Mouse (Mus musculus): ENCODE data around the gene Rbks.

The Rbks gene

GRCm38 (mm10) chr5:31583261-31583660, 114.2 kb downstream of the Rbks start:
- DNase-seq (ENCODE audit: low read depth): no peak

- no peak for DNase-seq (ENCODE audit: low read depth)
These were observed 115.5 kb downstream of the Rbks start for GRCm38 (mm10) chr5:31581932-31582331.

GRCm38 (mm10) chr5:31581263-31581662, 116.2 kb downstream of the Rbks start:
- DNase-seq (ENCODE audit: low read depth): peak; percentile 33

GRCm38 (mm10) chr5:31576539-31576975, 120.9 kb downstream of the Rbks start:
- DNase-seq (ENCODE audit: low read depth): peak; percentile 98

Measured in 416B (cell line).